Mouse (Mus musculus) colon, adult 2 months (tissue): ENCODE measurements around the gene Zfp729b. TPM values are rescaled to one million over a fixed set of nuclear protein-coding genes. Genes with fewer than 3 reads are reported as not detected.

Source experiments
- polyA plus RNA-seq: library from polyadenylated mRNA; depleted of rRNA; stranded (reverse); fragments of >200 nt; gene quantifications from 2 replicates; pipeline ENCODE4 v1.2.3, GENCODE M21; 2012; rRNA removed

Gene Zfp729b
- 0.19 TPM in 2 replicates for polyA plus RNA-seq

GRCm38 (mm10) chr13:67609066-67609876, at the start of gene Zfp729b:
Gene Zfp729b, minus strand, starts transcription at chr13:67609707.

GRCm38 (mm10) chr13:67637294-67638007, 27.9 kb upstream of the Zfp729b start, which contains the start of the genes Gm49345 and Zfp729a:
Gene Gm49345, minus strand, starts transcription at chr13:67637769.
Gene Zfp729a, minus strand, starts transcription at chr13:67637791.

GRCm38 (mm10) chr13:67553730-67554129, 55.8 kb downstream of the Zfp729b start, which contains the start of gene Zfp748:
Gene Zfp748, minus strand, starts transcription at chr13:67553830.

Other genes starting within 250 kb of the Zfp729b start
- not detected in 2 replicates for gene Gm28044, start 249.2 kb downstream of the Zfp729b start, polyA plus RNA-seq
- 0.09 and 0.12 TPM in 2 replicates for gene Zfp953, start 249.1 kb downstream of the Zfp729b start, polyA plus RNA-seq
- not detected in 2 replicates for gene Gm28041, start 234.0 kb downstream of the Zfp729b start, polyA plus RNA-seq
- gene Zfp456, start 233.9 kb downstream of the Zfp729b start, polyA plus RNA-seq, result 0.06 and 0.15 TPM in 2 replicates
- 0.62 and 1.6 TPM in 2 replicates for gene Zfp429, start 209.9 kb downstream of the Zfp729b start, polyA plus RNA-seq
- gene Zfp459, start 188.3 kb downstream of the Zfp729b start, polyA plus RNA-seq, result 0.19 and 0.37 TPM in 2 replicates
- 0.35 and 0.38 TPM in 2 replicates for gene Zfp874a, start 158.1 kb downstream of the Zfp729b start, polyA plus RNA-seq
- 0.61 and 1.3 TPM in 2 replicates for gene Zfp874b, start 125.4 kb downstream of the Zfp729b start, polyA plus RNA-seq
- gene Zfp58, start 109.2 kb downstream of the Zfp729b start, polyA plus RNA-seq, result 0.43 and 0.49 TPM in 2 replicates
- not detected in 2 replicates for gene Gm26965, start 83.6 kb downstream of the Zfp729b start, polyA plus RNA-seq
- gene Zfp87, start 83.5 kb downstream of the Zfp729b start, polyA plus RNA-seq, result 11.0 and 11.9 TPM in 2 replicates
- 2.3 and 2.7 TPM in 2 replicates for gene Zfp748, start 55.9 kb downstream of the Zfp729b start, polyA plus RNA-seq
- not detected in 2 replicates for gene Gm49345, start 28.1 kb upstream of the Zfp729b start, polyA plus RNA-seq
- 0.28 and 0.42 TPM in 2 replicates for gene Zfp729a, start 28.1 kb upstream of the Zfp729b start, polyA plus RNA-seq
- 2.5 and 2.8 TPM in 2 replicates for gene Zfp738, start 77.4 kb upstream of the Zfp729b start, polyA plus RNA-seq
- 0.26 and 0.46 TPM in 2 replicates for gene Zfp65, start 119.5 kb upstream of the Zfp729b start, polyA plus RNA-seq
- gene Zfp85, start 145.5 kb upstream of the Zfp729b start, polyA plus RNA-seq, result 0.06 and 0.27 TPM in 2 replicates
- gene Zfp493, start 170.0 kb upstream of the Zfp729b start, polyA plus RNA-seq, result 0.69 and 0.96 TPM in 2 replicates
- gene Zfp273, start 204.0 kb upstream of the Zfp729b start, polyA plus RNA-seq, result 0.08 and 0.24 TPM in 2 replicates
- gene Gm10037, start 221.4 kb upstream of the Zfp729b start, polyA plus RNA-seq, result not detected in 2 replicates